In genomic region chr14:11709798-11710197, GRCm38 (mm10) we compare ENCODE assay signal across 10 mouse cellular contexts.
DNase-seq lines count a peak whose midpoint lies in the region; ATAC-seq and TF ChIP-seq lines count a peak whose summit lies in the region.
"Had no signal": no experiment of that assay in that cellular context is flagged by ENCODE, and none has a peak within 500 bp of the region (broad histone marks: within the 10 kb centered on the region; RNA-seq: fewer than 3 reads in every experiment).

No protein-coding gene starts in this region.

- TF ChIP-seq POLR2A in thymus, adult 2 months (IDR thresholded peaks at IDR 0.05; ENCODE audit: control insufficient read depth, extremely low read depth, insufficient read depth, low read length, poor library complexity), result no peak

- no peak overlapping the region for H3K4me3 ChIP-seq in hindbrain, postnatal 0 days (ENCODE audit: low read length)
- no peak overlapping the region for H3K4me3 ChIP-seq in thymus, adult 2 months (ENCODE audit: control insufficient read depth, insufficient read depth, low read length)

- no peak for TF ChIP-seq CTCF in hindbrain, postnatal 0 days (IDR thresholded peaks at IDR 0.05; ENCODE audit: low read depth)
- no peak for TF ChIP-seq CTCF in thymus, adult 2 months (IDR thresholded peaks at IDR 0.05; ENCODE audit: borderline replicate concordance, control insufficient read depth, extremely low read depth, insufficient read depth, low read length, poor library complexity)

- H3K27ac ChIP-seq in hindbrain, postnatal 0 days, result no peak overlapping the region
- H3K27ac ChIP-seq in thymus, adult 2 months (ENCODE audit: control insufficient read depth, insufficient read depth, low read length), result no peak overlapping the region

- DNase-seq in kidney, adult 9 months, result peak; percentile 16
- no peak for DNase-seq in kidney, adult 11 months
- peak; percentile 79 for DNase-seq in retina, postnatal 1 day
- DNase-seq in retina, embryonic 14.5 days (ENCODE audit: low spot score), result no peak
- peak; percentile 86 for DNase-seq in cerebellum, postnatal 10 days
- DNase-seq in hindbrain, postnatal 0 days (ENCODE audit: low spot score), result peak; percentile 77
- DNase-seq in thymus, adult 2 months, result no peak
- no peak for DNase-seq in embryo, embryonic 11 days
- DNase-seq: spleen, adult 18-20 months had no signal

- H3K9me3 ChIP-seq in hindbrain, postnatal 0 days (ENCODE audit: low read length), result no peaks in the 10 kb centered on the region

- 13% methylated on average over 8 of the region's 8 CpGs for WGBS in hindbrain, postnatal 0 days
- WGBS in thymus, adult 2 months, result 11% methylated on average over 8 of the region's 8 CpGs

- H3K27me3 ChIP-seq in hindbrain, postnatal 0 days (ENCODE audit: insufficient read depth, low read length), result no peaks in the 10 kb centered on the region
- H3K27me3 ChIP-seq in thymus, adult 2 months (ENCODE audit: control insufficient read depth, insufficient read depth, low read length), result no peaks in the 10 kb centered on the region

- H3K4me2 ChIP-seq in hindbrain, postnatal 0 days (ENCODE audit: low read depth, low read length), result no peak overlapping the region

- no peaks in the 10 kb centered on the region for H3K36me3 ChIP-seq in hindbrain, postnatal 0 days (ENCODE audit: insufficient read depth, low read length)
- no peaks in the 10 kb centered on the region for H3K36me3 ChIP-seq in thymus, adult 2 months (ENCODE audit: control insufficient read depth, insufficient read depth, low read length)
- H3K36me3 ChIP-seq: G1E had no signal

- H3K4me1 ChIP-seq in hindbrain, postnatal 0 days (ENCODE audit: insufficient read depth, low read length), result peaks cover 8% of the 10 kb centered on the region
- no peaks in the 10 kb centered on the region for H3K4me1 ChIP-seq in thymus, adult 2 months (replicated peaks; ENCODE audit: control insufficient read depth, insufficient read depth, low read length)

- no peak overlapping the region for H3K9ac ChIP-seq in hindbrain, postnatal 0 days (replicated peaks; ENCODE audit: low read length)

- no peak for ATAC-seq in hindbrain, postnatal 0 days

Comparison
In these comparisons a context has a peak if more than half of its experiments do, and no peak if none do; other contexts are left out.
1. DNase-seq: peak in kidney, adult 9 months (single experiment), retina, postnatal 1 day (single experiment), cerebellum, postnatal 10 days (2 of 2) and hindbrain, postnatal 0 days (single experiment); none in kidney, adult 11 months (single experiment), retina, embryonic 14.5 days (single experiment), thymus, adult 2 months (single experiment) and embryo, embryonic 11 days (single experiment).